Mouse (Mus musculus) kidney, embryonic 15.5 days (tissue): Measurements from ENCODE around the gene Gm20843. TPM values are rescaled to one million over a fixed set of nuclear protein-coding genes. Genes with fewer than 3 reads are reported as not detected.
"Not testable (repeated sequence)": the region's sequence is repeated elsewhere in the genome, so short reads cannot be mapped to it uniquely, and the experiment has no call there.

Source experiments
- ATAC-seq: fragments of 200-750 bp; cut with Nextera tagmentation; replicated peaks from 2 replicates; pipeline ENCODE4 v1.8.0; 2017; ENCODE audit warnings: moderate TSS enrichment; ENCODE audit not compliant: low FRiP score
- H3K27ac ChIP-seq: fragments of 300-500 bp; sonication (generic); 2 replicates; pipeline ENCODE4 v1.5.1; 2015; ENCODE audit warnings: mild to moderate bottlenecking, inconsistent platforms
- H3K27me3 ChIP-seq: fragments of 300-500 bp; sonication (generic); 2 replicates; pipeline ENCODE4 v1.6.1; 2015; ENCODE audit warnings: inconsistent platforms
- H3K36me3 ChIP-seq: fragments of 300-500 bp; sonication (generic); 2 replicates; pipeline ENCODE4 v1.6.1; 2015; ENCODE audit warnings: inconsistent platforms
- H3K4me1 ChIP-seq: fragments of 300-500 bp; sonication (generic); 2 replicates; pipeline ENCODE4 v1.6.1; 2015; ENCODE audit warnings: inconsistent platforms
- H3K4me2 ChIP-seq: fragments of 300-500 bp; sonication (generic); 2 replicates; pipeline ENCODE4 v1.6.1; 2015; ENCODE audit warnings: moderate library complexity, mild to moderate bottlenecking, inconsistent platforms
- H3K4me3 ChIP-seq: fragments of 300-500 bp; sonication (generic); replicated peaks from 2 replicates; pipeline ENCODE4 v1.5.1; 2015; ENCODE audit warnings: mild to moderate bottlenecking, inconsistent platforms
- H3K9ac ChIP-seq: fragments of 300-500 bp; sonication (generic); 2 replicates; pipeline ENCODE4 v1.6.1; 2015; ENCODE audit warnings: mild to moderate bottlenecking, inconsistent platforms
- H3K9me3 ChIP-seq: fragments of 300-500 bp; sonication (generic); replicated peaks from 2 replicates; pipeline ENCODE4 v1.6.1; 2016; ENCODE audit warnings: inconsistent platforms
- WGBS: fragments of 180-500 bp; shearing (Covaris S2); methylation state at CpG from one replicate; pipeline ENCODE4 v1.1.7; 2015; ENCODE audit warnings: mixed read lengths; 5-methylcytosine and 5-hydroxymethylcytosine counted together
- polyA plus RNA-seq: library from polyadenylated mRNA; unstranded; fragments of >200 nt; fragmentation: Nextera tagmentation; extraction: Ambion mirVana; gene quantifications from 2 replicates; pipeline ENCODE4 v1.2.1, GENCODE M21; 2015

Gene Gm20843
- not detected in 2 replicates for polyA plus RNA-seq

GRCm38 (mm10) chrY:72247018-72247417 lies at the start of gene Gm20843:
Gene Gm20843 (minus strand): TSS chrY:72247118.
- H3K4me3 ChIP-seq, ATAC-seq, H3K27me3 ChIP-seq, H3K36me3 ChIP-seq, H3K27ac ChIP-seq, H3K9me3 ChIP-seq, H3K9ac ChIP-seq, H3K4me2 ChIP-seq, H3K4me1 ChIP-seq: not testable (repeated sequence)
- WGBS: no CpG with 5 or more reads among the region's 6 CpGs
